Mouse (Mus musculus): ENCODE data around the gene Trpv5.

Trpv5 gene

GRCm38 (mm10) chr6:41680669-41681068, at the start of gene Trpv5:
Gene Trpv5 (minus strand): TSS chr6:41680769.
- DNase-seq (ENCODE audit: low spot score), result no peak

- no peak for DNase-seq (ENCODE audit: low spot score)
These were observed 47.5 kb upstream of the Trpv5 start for GRCm38 (mm10) chr6:41727989-41728609.

GRCm38 (mm10) chr6:41721430-41721829, 40.9 kb upstream of the Trpv5 start:
- no peak for DNase-seq (ENCODE audit: low spot score)

- DNase-seq (ENCODE audit: low spot score), result no peak
These were observed 29.7 kb upstream of the Trpv5 start for GRCm38 (mm10) chr6:41710281-41710680.

GRCm38 (mm10) chr6:41706275-41706674, 25.7 kb upstream of the Trpv5 start:
- no peak for DNase-seq (ENCODE audit: low spot score)

- DNase-seq (ENCODE audit: low spot score), result no peak
These were observed 23.6 kb upstream of the Trpv5 start, which contains the start of gene Kel for GRCm38 (mm10) chr6:41704123-41704522. Gene Kel (minus strand): TSS chr6:41704339.

- DNase-seq (ENCODE audit: low spot score), result no peak
These were observed 22.4 kb upstream of the Trpv5 start for GRCm38 (mm10) chr6:41702928-41703327.

GRCm38 (mm10) chr6:41701245-41701644, 20.7 kb upstream of the Trpv5 start:
- no peak for DNase-seq (ENCODE audit: low spot score)

GRCm38 (mm10) chr6:41694407-41694806, 13.8 kb upstream of the Trpv5 start:
- no peak for DNase-seq (ENCODE audit: low spot score)

GRCm38 (mm10) chr6:41692200-41692599, 11.6 kb upstream of the Trpv5 start:
- DNase-seq (ENCODE audit: low spot score), result no peak

GRCm38 (mm10) chr6:41685596-41685995, 5.0 kb upstream of the Trpv5 start:
- DNase-seq (ENCODE audit: low spot score), result no peak

GRCm38 (mm10) chr6:41684911-41685310, 4.3 kb upstream of the Trpv5 start:
- DNase-seq (ENCODE audit: low spot score), result no peak

- no peak for DNase-seq (ENCODE audit: low spot score)
These were observed 3.6 kb upstream of the Trpv5 start, which contains the start of gene Llcfc1 for GRCm38 (mm10) chr6:41684131-41684530. Gene Llcfc1 (plus strand): TSS chr6:41684431.

GRCm38 (mm10) chr6:41681656-41682055, 1.1 kb upstream of the Trpv5 start:
- no peak for DNase-seq (ENCODE audit: low spot score)

GRCm38 (mm10) chr6:41676530-41676929, 4.0 kb downstream of the Trpv5 start:
- no peak for DNase-seq (ENCODE audit: low spot score)

GRCm38 (mm10) chr6:41662320-41662719, 18.2 kb downstream of the Trpv5 start:
- DNase-seq (ENCODE audit: low spot score), result peak; percentile 33

GRCm38 (mm10) chr6:41658487-41658886, 22.1 kb downstream of the Trpv5 start:
- no peak for DNase-seq (ENCODE audit: low spot score)

GRCm38 (mm10) chr6:41654648-41655047, 25.9 kb downstream of the Trpv5 start:
- no peak for DNase-seq (ENCODE audit: low spot score)

GRCm38 (mm10) chr6:41653173-41653572, 27.4 kb downstream of the Trpv5 start:
- no peak for DNase-seq (ENCODE audit: low spot score)

- no peak for DNase-seq (ENCODE audit: low spot score)
These were observed 33.9 kb downstream of the Trpv5 start for GRCm38 (mm10) chr6:41646672-41647071.

GRCm38 (mm10) chr6:41646220-41646619, 34.3 kb downstream of the Trpv5 start:
- DNase-seq (ENCODE audit: low spot score), result no peak

- DNase-seq (ENCODE audit: low spot score), result no peak
These were observed 37.3 kb downstream of the Trpv5 start for GRCm38 (mm10) chr6:41643227-41643626.

- no peak for DNase-seq (ENCODE audit: low spot score)
These were observed 37.8 kb downstream of the Trpv5 start for GRCm38 (mm10) chr6:41642765-41643164.

GRCm38 (mm10) chr6:41641173-41641866, 39.2 kb downstream of the Trpv5 start:
- DNase-seq (ENCODE audit: low spot score), result no peak
